Mouse (Mus musculus) MEL (cell line): ENCODE results near the gene Rnf130. TPM values are rescaled to one million over a fixed set of nuclear protein-coding genes. Genes with fewer than 3 reads are reported as not detected.

Experiments
- DNase-seq: peaks from one replicate; pipeline ENCODE4 v3.0.0; 2011; ENCODE audit warnings: low read depth, low spot score
- H3K27ac ChIP-seq: 2 replicates; pipeline ENCODE4 v1.5.1; 2012; ENCODE audit warnings: low read depth, mild to moderate bottlenecking, control low read depth, low read length, moderate library complexity; ENCODE audit not compliant: control insufficient read depth
- H3K27me3 ChIP-seq, 2 experiments: fragments of 150-350 bp in 1 of 2; sonication (generic) in 1 of 2; 2 replicates each; pipeline ENCODE4 v1.6.1; 2012; ENCODE audit warnings: low read length in 2 of 2, mild to moderate bottlenecking in 2 of 2, improper control_type of control experiment in 1 of 2, moderate library complexity in 1 of 2; ENCODE audit not compliant: insufficient read depth in 2 of 2, control insufficient read depth in 1 of 2
- H3K36me3 ChIP-seq, 2 experiments: 2 replicates each; pipeline ENCODE4 v1.6.1; 2012 to 2014; ENCODE audit warnings: low read length in 2 of 2, improper control_type of control experiment in 1 of 2, inconsistent platforms in 1 of 2, mild to moderate bottlenecking in 1 of 2; ENCODE audit not compliant: insufficient read depth in 2 of 2, control insufficient read depth in 1 of 2
- H3K4me1 ChIP-seq, 2 experiments: fragments of 150-350 bp in 1 of 2; sonication (generic) in 1 of 2; 2 replicates each; pipeline ENCODE4 v1.6.1; 2012; ENCODE audit warnings: low read length in 2 of 2, improper control_type of control experiment in 1 of 2, mild to moderate bottlenecking in 1 of 2; ENCODE audit not compliant: insufficient read depth in 2 of 2, control insufficient read depth in 1 of 2
- H3K4me3 ChIP-seq, 2 experiments: fragments of 150-350 bp in 1 of 2; sonication (generic) in 1 of 2; 2 replicates each; pipeline ENCODE4 v1.5.1; 2012; ENCODE audit warnings: low read depth in 2 of 2, low read length in 2 of 2, mild to moderate bottlenecking in 2 of 2, moderate library complexity in 2 of 2, control low read depth in 1 of 2, improper control_type of control experiment in 1 of 2; ENCODE audit not compliant: control insufficient read depth in 1 of 2, insufficient read depth in 1 of 2
- H3K79me2 ChIP-seq: 2 replicates; pipeline ENCODE4 v1.6.1; 2012; ENCODE audit warnings: mild to moderate bottlenecking, low read length, moderate library complexity; ENCODE audit not compliant: control insufficient read depth, poor library complexity, insufficient read depth
- H3K9ac ChIP-seq: 2 replicates; pipeline ENCODE4 v1.6.1; 2012; ENCODE audit warnings: low read depth, mild to moderate bottlenecking, control low read depth, low read length, moderate library complexity; ENCODE audit not compliant: control insufficient read depth, poor library complexity, severe bottlenecking
- H3K9me3 ChIP-seq: fragments of 150-350 bp; sonication (generic); replicated peaks from 2 replicates; pipeline ENCODE4 v1.6.1; 2012; ENCODE audit warnings: mild to moderate bottlenecking, low read length, improper control_type of control experiment, moderate library complexity; ENCODE audit not compliant: insufficient read depth
- BHLHE40 ChIP-seq: IDR thresholded peaks from 2 replicates; pipeline ENCODE4 v1.6.1; 2012; ENCODE audit warnings: low read depth, mild to moderate bottlenecking, inconsistent platforms, low read length, improper control_type of control experiment, borderline replicate concordance
- CHD1 ChIP-seq: IDR thresholded peaks from 2 replicates; pipeline ENCODE4 v1.6.1; 2012; ENCODE audit warnings: low read depth, mild to moderate bottlenecking, inconsistent platforms, low read length, improper control_type of control experiment
- CHD2 ChIP-seq: IDR thresholded peaks from 2 replicates; pipeline ENCODE4 v1.6.1; 2011; ENCODE audit warnings: low read length, improper control_type of control experiment
- CTCF ChIP-seq, 3 experiments: IDR thresholded peaks in 2 of 3; conservative IDR thresholded peaks in 1 of 3; 2 replicates each; pipeline ENCODE4 v1.5.1; 2011 to 2012; ENCODE audit warnings: low read length in 3 of 3, low read depth in 2 of 3, mild to moderate bottlenecking in 2 of 3, improper control_type of control experiment in 1 of 3, inconsistent platforms in 1 of 3, mixed read lengths in 1 of 3, moderate library complexity in 1 of 3; ENCODE audit not compliant: control insufficient read depth in 1 of 3, insufficient read depth in 1 of 3, poor library complexity in 1 of 3, severe bottlenecking in 1 of 3
- E2F4 ChIP-seq: IDR thresholded peaks from 2 replicates; pipeline ENCODE4 v1.6.1; 2011; ENCODE audit warnings: low read depth, low read length, improper control_type of control experiment, borderline replicate concordance
- ELF1 ChIP-seq: IDR thresholded peaks from 2 replicates; pipeline ENCODE4 v1.6.1; 2014; ENCODE audit warnings: low read depth, mild to moderate bottlenecking, inconsistent platforms, low read length, improper control_type of control experiment, moderate library complexity
- EP300 ChIP-seq, 2 experiments: IDR thresholded peaks; 2 replicates each; pipeline ENCODE4 v1.6.1; 2011; ENCODE audit warnings: improper control_type of control experiment in 2 of 2, low read length in 2 of 2, low read depth in 1 of 2, mild to moderate bottlenecking in 1 of 2
- ETS1 ChIP-seq: IDR thresholded peaks from 2 replicates; pipeline ENCODE4 v1.6.1; 2012; ENCODE audit warnings: low read depth, mild to moderate bottlenecking, inconsistent platforms, low read length, improper control_type of control experiment, moderate library complexity
- GABPA ChIP-seq: IDR thresholded peaks from 2 replicates; pipeline ENCODE4 v1.6.1; 2012; ENCODE audit warnings: low read depth, mild to moderate bottlenecking, inconsistent platforms, low read length, improper control_type of control experiment, moderate library complexity
- GATA1 ChIP-seq: IDR thresholded peaks from 2 replicates; pipeline ENCODE4 v1.6.1; 2011; ENCODE audit warnings: low read depth, low read length, improper control_type of control experiment
- HCFC1 ChIP-seq: IDR thresholded peaks from 2 replicates; pipeline ENCODE4 v1.6.1; 2012; ENCODE audit warnings: low read depth, mild to moderate bottlenecking, inconsistent platforms, low read length, improper control_type of control experiment, moderate library complexity
- JUND ChIP-seq: IDR thresholded peaks from 2 replicates; pipeline ENCODE4 v1.6.1; 2011; ENCODE audit warnings: low read depth, mild to moderate bottlenecking, improper control_type of control experiment, low read length
- KAT2A ChIP-seq: conservative IDR thresholded peaks from 2 replicates; pipeline ENCODE4 v1.6.1; 2012; ENCODE audit warnings: low read depth, low read length, improper control_type of control experiment, inconsistent platforms
- MAFK ChIP-seq: IDR thresholded peaks from 2 replicates; pipeline ENCODE4 v1.6.1; 2011; ENCODE audit warnings: low read depth, mild to moderate bottlenecking, low read length, improper control_type of control experiment, borderline replicate concordance
- MAX ChIP-seq: IDR thresholded peaks from 2 replicates; pipeline ENCODE4 v1.6.1; 2011; ENCODE audit warnings: low read length, improper control_type of control experiment
- MXI1 ChIP-seq: IDR thresholded peaks from 2 replicates; pipeline ENCODE4 v1.6.1; 2011; ENCODE audit warnings: mild to moderate bottlenecking, low read depth, low read length, improper control_type of control experiment
- MYC ChIP-seq: IDR thresholded peaks from 2 replicates; pipeline ENCODE4 v1.6.1; 2011; ENCODE audit warnings: low read depth, mild to moderate bottlenecking, low read length, improper control_type of control experiment, moderate library complexity
- NELFE ChIP-seq: IDR thresholded peaks from 2 replicates; pipeline ENCODE4 v1.6.1; 2011; ENCODE audit warnings: low read depth, low read length, improper control_type of control experiment
- NRF1 ChIP-seq: IDR thresholded peaks from 2 replicates; pipeline ENCODE4 v1.6.1; 2014; ENCODE audit warnings: low read depth, mild to moderate bottlenecking, inconsistent platforms, low read length, improper control_type of control experiment, moderate library complexity; ENCODE audit not compliant: poor library complexity, insufficient read depth, severe bottlenecking
- POLR2AphosphoS2 ChIP-seq: IDR thresholded peaks from 2 replicates; pipeline ENCODE4 v1.6.1; 2011; ENCODE audit warnings: low read length, improper control_type of control experiment
- POLR2AphosphoS5 ChIP-seq: IDR thresholded peaks from 2 replicates; pipeline ENCODE4 v1.6.1; 2012; ENCODE audit warnings: low read depth, borderline replicate concordance, mild to moderate bottlenecking, inconsistent platforms, low read length, moderate library complexity, mixed read lengths
- RAD21 ChIP-seq: IDR thresholded peaks from 2 replicates; pipeline ENCODE4 v1.6.1; 2011; ENCODE audit warnings: mild to moderate bottlenecking, low read depth, low read length, improper control_type of control experiment
- RCOR1 ChIP-seq: IDR thresholded peaks from 2 replicates; pipeline ENCODE4 v1.6.1; 2012; ENCODE audit warnings: low read depth, mild to moderate bottlenecking, inconsistent platforms, low read length, improper control_type of control experiment
- SMC3 ChIP-seq: IDR thresholded peaks from 2 replicates; pipeline ENCODE4 v1.6.1; 2011; ENCODE audit warnings: low read depth, low read length, improper control_type of control experiment
- TAL1 ChIP-seq: IDR thresholded peaks from 2 replicates; pipeline ENCODE4 v1.6.1; 2012; ENCODE audit warnings: mild to moderate bottlenecking, inconsistent platforms, low read length, moderate library complexity, mixed read lengths
- TBP ChIP-seq: IDR thresholded peaks from 2 replicates; pipeline ENCODE4 v1.8.0; 2011; ENCODE audit warnings: low read depth, low read length, improper control_type of control experiment
- TCF12 ChIP-seq: IDR thresholded peaks from 2 replicates; pipeline ENCODE4 v1.6.1; 2014; ENCODE audit warnings: low read depth, mild to moderate bottlenecking, inconsistent platforms, low read length, improper control_type of control experiment, moderate library complexity
- UBTF ChIP-seq: IDR thresholded peaks from 2 replicates; pipeline ENCODE4 v1.6.1; 2012; ENCODE audit warnings: low read depth, mild to moderate bottlenecking, inconsistent platforms, low read length, improper control_type of control experiment, moderate library complexity, borderline replicate concordance; ENCODE audit not compliant: insufficient read depth
- USF1 ChIP-seq: IDR thresholded peaks from 2 replicates; pipeline ENCODE4 v1.6.1; 2014; ENCODE audit warnings: low read depth, mild to moderate bottlenecking, inconsistent platforms, low read length, improper control_type of control experiment, moderate library complexity
- USF2 ChIP-seq, 2 experiments: IDR thresholded peaks; 2 replicates each; pipeline ENCODE4 v1.6.1; 2011 to 2012; ENCODE audit warnings: improper control_type of control experiment in 2 of 2, low read length in 2 of 2, borderline replicate concordance in 1 of 2, inconsistent platforms in 1 of 2, low read depth in 1 of 2, mild to moderate bottlenecking in 1 of 2; ENCODE audit not compliant: insufficient read depth in 1 of 2
- ZC3H11A ChIP-seq: IDR thresholded peaks from 2 replicates; pipeline ENCODE4 v1.6.1; 2012; ENCODE audit warnings: low read depth, mild to moderate bottlenecking, inconsistent platforms, low read length, improper control_type of control experiment
- ZKSCAN1 ChIP-seq: IDR thresholded peaks from 2 replicates; pipeline ENCODE4 v1.6.1; 2012; ENCODE audit warnings: low read depth, mild to moderate bottlenecking, inconsistent platforms, low read length, improper control_type of control experiment, moderate library complexity
- ZMIZ1 ChIP-seq: IDR thresholded peaks from 2 replicates; pipeline ENCODE4 v1.6.1; 2012; ENCODE audit warnings: low read depth, mild to moderate bottlenecking, inconsistent platforms, low read length, improper control_type of control experiment, moderate library complexity
- ZNF384 ChIP-seq: IDR thresholded peaks from 2 replicates; pipeline ENCODE4 v1.6.1; 2012; ENCODE audit warnings: low read depth, mild to moderate bottlenecking, inconsistent platforms, low read length, improper control_type of control experiment
- polyA plus RNA-seq, 2 experiments: library from polyadenylated mRNA; stranded (reverse) in 1 of 2; unstranded in 1 of 2; fragments of >175 nt in 1 of 2; fragments of >200 nt in 1 of 2; gene quantifications; 2 replicates each; pipeline versions ENCODE4 v1.2.1 to v1.2.4; 2012; ENCODE audit warnings: low replicate concordance in 2 of 2, low read depth in 1 of 2; ENCODE audit not compliant: insufficient read length in 2 of 2, insufficient read depth in 1 of 2, missing spikeins in 1 of 2
- total RNA-seq: library from RNA; depleted of rRNA; stranded (reverse); fragments of 300-350 nt; gene quantifications from 2 replicates; pipeline ENCODE4 v1.2.3, GENCODE M21; 2012

Rnf130 gene
- total and polyA plus RNA-seq, 3 experiments, result 59.5 to 507 (median 78.2) TPM

DNA sequence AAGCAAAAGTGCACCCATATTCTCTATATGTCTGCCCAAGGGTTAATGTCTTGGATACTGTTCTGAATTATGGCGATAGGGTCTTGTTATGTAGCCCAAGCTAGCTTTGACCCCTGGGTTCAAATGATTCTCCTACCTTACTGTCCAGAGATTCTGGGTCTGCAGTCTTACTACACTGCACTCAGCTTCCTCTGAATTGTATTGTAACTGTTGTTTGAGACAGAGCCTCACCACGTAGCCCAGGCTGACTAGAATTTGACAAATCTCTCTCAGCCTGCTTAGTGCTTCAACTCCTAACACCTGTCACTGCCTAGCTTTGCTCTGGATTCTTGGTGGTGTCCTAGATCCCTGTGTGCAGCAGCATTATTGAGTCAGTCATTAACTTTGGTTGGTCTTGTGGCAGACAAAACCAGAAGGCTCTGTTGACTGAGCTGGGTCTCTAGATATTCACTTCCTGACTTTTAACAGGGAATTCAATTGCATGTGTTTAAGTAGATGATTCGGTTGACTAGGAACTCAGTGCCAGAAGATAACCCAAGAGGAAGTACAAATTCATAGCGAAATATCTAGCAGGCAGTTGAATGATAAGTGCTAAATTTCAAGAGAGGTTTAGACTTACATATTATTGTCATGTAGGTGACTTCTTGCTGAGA, 17.3 kb downstream of the Rnf130 start (continued):
- TF ChIP-seq CHD2, result no peak; the same call in 1 of the 2 replicates
- peak; percentile 94 for TF ChIP-seq ETS1
- no peak for TF ChIP-seq CTCF (IDR thresholded peaks at IDR 0.05 in 2 of 3, conservative IDR thresholded peaks at IDR 0.05 in 1 of 3; ENCODE audit: control insufficient read depth in 1 of 3, insufficient read depth in 1 of 3, low read depth in 2 of 3, low read length in 3 of 3, poor library complexity in 1 of 3, severe bottlenecking in 1 of 3)
- peak; percentile 62; the same call in 1 of the 2 replicates for TF ChIP-seq POLR2AphosphoS2

DNA sequence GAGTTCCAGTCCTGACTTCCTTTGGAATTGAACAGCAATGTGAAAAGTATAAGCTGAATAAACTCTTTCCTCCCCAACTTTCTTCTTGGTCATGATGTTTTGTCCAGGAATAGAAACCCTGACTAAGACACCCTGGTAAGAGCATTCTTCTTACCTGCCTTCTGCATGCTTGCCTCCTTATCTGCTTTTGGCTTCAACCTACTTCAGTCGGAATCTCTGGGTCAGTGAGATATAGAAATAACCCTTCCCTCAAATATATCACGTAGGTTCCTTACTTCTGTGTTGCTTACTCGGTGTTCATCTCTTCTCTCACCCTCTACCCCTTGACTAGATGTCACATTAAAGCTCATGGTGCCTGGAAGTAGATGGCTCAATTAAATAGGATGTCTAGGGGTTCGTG, 19.3 kb downstream of the Rnf130 start:
- H3K79me2 ChIP-seq, result peaks cover 19% of the 10 kb centered on the region
- peak; percentile 84 for DNase-seq
- peak overlapping the region in 1 of 2 experiments; percentile 15; a peak in 2 of 4 replicates for H3K4me3 ChIP-seq
- peaks cover 46 to 64% of the 10 kb centered on the region in 2 experiments for H3K4me1 ChIP-seq
- H3K27me3 ChIP-seq, result no peaks in the 10 kb centered on the region
- H3K36me3 ChIP-seq, result peaks cover 0 to 78% of the 10 kb centered on the region in 2 experiments; a peak in 2 of 4 replicates
- no peaks in the 10 kb centered on the region for H3K9me3 ChIP-seq
- H3K27ac ChIP-seq, result peak overlapping the region; percentile 81
- peak overlapping the region; percentile 19 for H3K9ac ChIP-seq
- TF ChIP-seq MAFK (no peak), USF2 (IDR thresholded peaks at IDR 0.05; ENCODE audit: borderline replicate concordance in 1 of 2, insufficient read depth in 1 of 2, low read depth in 1 of 2, low read length in 2 of 2) (no peak), MYC (peak; percentile 53; the same call in 1 of the 2 replicates), NELFE (no peak), JUND (no peak), BHLHE40 (no peak), GATA1 (peak; percentile 91), ELF1 (no peak), POLR2AphosphoS5 (no peak), EP300 (IDR thresholded peaks at IDR 0.05; ENCODE audit: low read depth in 1 of 2, low read length in 2 of 2) (peak; percentile 86 to 91), RCOR1 (peak; percentile 84), UBTF (no peak), TAL1 (peak; percentile 70), ZNF384 (no peak), NRF1 (no peak), TBP (no peak), ZKSCAN1 (no peak), TCF12 (peak; percentile 91), USF1 (no peak), POLR2AphosphoS2 (no peak), SMC3 (no peak), CTCF (IDR thresholded peaks at IDR 0.05 in 2 of 3, conservative IDR thresholded peaks at IDR 0.05 in 1 of 3; ENCODE audit: control insufficient read depth in 1 of 3, insufficient read depth in 1 of 3, low read depth in 2 of 3, low read length in 3 of 3, poor library complexity in 1 of 3, severe bottlenecking in 1 of 3) (no peak), KAT2A (no peak), GABPA (no peak), MAX (0 out of 2 replicates have a peak, but pooled peaks have one; percentile 50), HCFC1 (no peak), E2F4 (no peak), ZMIZ1 (no peak), ZC3H11A (no peak), MXI1 (peak; percentile 49), CHD1 (no peak), RAD21 (no peak)
